Mouse (Mus musculus): ENCODE measurements at regions not wholly inside any gene's neighbourhood (a gene's known extent, or its start where the extent isn't known, plus 50 kb on each side); places are given as distances from the start of the nearest gene placed in this dataset.

DNA sequence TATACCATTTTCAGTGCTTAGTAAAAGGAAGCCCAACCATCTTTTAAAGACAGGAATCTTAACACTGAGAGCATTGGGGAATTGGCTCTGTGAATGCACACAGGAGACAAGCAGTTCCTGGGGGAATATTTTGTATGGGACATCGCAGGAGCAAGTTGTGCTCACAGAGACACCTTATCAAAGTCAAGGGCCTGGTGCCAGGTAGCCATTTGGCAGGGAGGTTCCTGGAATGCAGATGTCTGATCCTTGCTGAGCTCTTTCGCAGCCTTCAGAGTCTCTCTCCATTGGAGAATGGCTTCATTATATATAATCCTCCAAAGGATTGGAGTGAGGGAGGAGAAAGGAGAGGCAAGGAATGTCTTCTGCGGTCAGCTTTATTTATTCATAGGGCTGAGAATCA lies 62.6 kb upstream of the Dock1 start:
- H3K4me2 ChIP-seq (ENCODE audit: low read depth, low read length, severe bottlenecking), result no peak overlapping the region
- ATAC-seq (replicated peaks; ENCODE audit: low FRiP score) (no peak), DNase-seq (ENCODE audit: low spot score) (no peak)
- H3K27ac ChIP-seq (ENCODE audit: low read depth, low read length), result no peak overlapping the region
- H3K4me3 ChIP-seq (ENCODE audit: low read depth, low read length), result no peak overlapping the region
- no peaks in the 10 kb centered on the region for H3K9me3 ChIP-seq (ENCODE audit: control insufficient read depth, low read length)
- H3K36me3 ChIP-seq (ENCODE audit: control insufficient read depth, insufficient read depth, low read length), result no peaks in the 10 kb centered on the region
- 78% methylated on average over 3 of the region's 3 CpGs for WGBS
- H3K9ac ChIP-seq (ENCODE audit: low read length), result no peak overlapping the region
- H3K27me3 ChIP-seq (ENCODE audit: control insufficient read depth, insufficient read depth, low read length), result no peaks in the 10 kb centered on the region
- no peaks in the 10 kb centered on the region for H3K4me1 ChIP-seq (replicated peaks; ENCODE audit: control insufficient read depth, insufficient read depth, low read length)

DNA sequence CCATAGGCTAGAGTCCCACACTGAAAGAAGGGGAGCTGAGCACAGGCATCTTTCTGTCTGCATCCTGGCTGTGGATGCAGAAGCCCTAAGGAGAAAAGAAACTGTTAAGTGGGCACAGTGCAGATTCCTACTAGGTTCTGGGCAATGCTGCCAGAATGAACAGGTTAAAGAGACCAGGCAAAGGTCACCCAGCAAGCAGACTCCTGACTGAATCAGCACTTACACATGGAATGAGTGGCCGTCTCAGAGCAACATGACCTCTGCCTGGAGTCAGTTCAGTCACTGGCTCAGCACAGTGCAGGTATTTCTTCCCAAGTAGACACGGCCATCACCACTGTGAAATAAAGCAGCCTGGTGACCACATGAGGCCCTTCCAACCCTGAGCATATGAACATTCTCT lies 60.3 kb upstream of the Dock1 start:
- ATAC-seq (replicated peaks; ENCODE audit: low FRiP score), result no peak
- H3K27me3 ChIP-seq (ENCODE audit: control insufficient read depth, insufficient read depth, low read length), result no peaks in the 10 kb centered on the region
- no peak overlapping the region for H3K4me3 ChIP-seq (ENCODE audit: low read depth, low read length)
- no peak for DNase-seq (ENCODE audit: low spot score)
- H3K27ac ChIP-seq (ENCODE audit: low read depth, low read length), result no peak overlapping the region
- no peaks in the 10 kb centered on the region for H3K9me3 ChIP-seq (ENCODE audit: control insufficient read depth, low read length)
- WGBS, result 70% methylated on average over 2 of the region's 2 CpGs
- no peaks in the 10 kb centered on the region for H3K4me1 ChIP-seq (replicated peaks; ENCODE audit: control insufficient read depth, insufficient read depth, low read length)
- no peaks in the 10 kb centered on the region for H3K36me3 ChIP-seq (ENCODE audit: control insufficient read depth, insufficient read depth, low read length)
- H3K9ac ChIP-seq (ENCODE audit: low read length), result no peak overlapping the region
- no peak overlapping the region for H3K4me2 ChIP-seq (ENCODE audit: low read depth, low read length, severe bottlenecking)

DNA sequence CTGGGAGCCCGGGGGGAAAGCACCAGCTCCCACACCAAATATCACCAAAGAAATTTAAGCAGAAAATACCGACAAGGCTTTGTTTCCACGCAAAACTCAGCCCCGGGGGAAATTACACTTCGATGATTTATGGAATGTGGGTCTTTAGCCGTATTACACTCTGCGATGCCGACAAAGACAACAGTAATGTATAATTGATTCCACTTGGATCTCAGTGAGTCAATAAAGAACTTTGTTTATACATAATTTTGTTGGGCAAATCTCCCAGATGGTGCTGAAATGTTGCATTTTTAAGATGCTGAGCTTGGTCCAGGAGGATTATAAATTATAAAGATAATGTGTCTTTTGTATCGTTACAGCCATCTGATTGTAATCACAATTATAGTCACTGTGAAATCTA lies 59.1 kb upstream of the Dock1 start:
- H3K4me2 ChIP-seq (ENCODE audit: low read depth, low read length, severe bottlenecking), result no peak overlapping the region
- no peak for DNase-seq (ENCODE audit: low spot score)
- WGBS, result 87% methylated on average over 9 of the region's 9 CpGs

DNA sequence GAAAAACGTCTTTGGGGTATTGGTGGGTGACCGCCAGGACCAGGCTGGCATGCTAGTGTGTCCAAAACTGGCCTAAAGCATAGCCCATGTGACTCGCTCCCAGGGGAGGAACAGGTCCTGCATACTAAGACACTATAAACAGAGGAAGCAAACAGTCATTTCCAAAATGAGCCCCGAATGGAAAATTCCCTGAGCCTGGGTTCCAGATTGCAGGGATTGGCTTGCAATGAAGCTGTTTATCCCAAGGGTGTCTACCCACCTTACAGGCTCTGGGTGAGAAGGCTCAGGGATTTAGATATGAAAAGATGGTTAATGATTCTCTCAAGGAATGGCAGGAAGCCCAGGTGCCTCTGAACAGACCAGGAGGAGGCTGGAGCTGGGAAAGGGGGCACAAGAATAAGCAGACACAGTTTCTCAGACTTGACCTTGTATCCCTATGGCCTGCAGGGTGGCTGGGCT lies 58.2 kb upstream of the Dock1 start:
- no peaks in the 10 kb centered on the region for H3K27me3 ChIP-seq (ENCODE audit: control insufficient read depth, insufficient read depth, low read length)
- no peaks in the 10 kb centered on the region for H3K9me3 ChIP-seq (ENCODE audit: control insufficient read depth, low read length)
- H3K4me2 ChIP-seq (ENCODE audit: low read depth, low read length, severe bottlenecking), result no peak overlapping the region
- no peak overlapping the region for H3K4me3 ChIP-seq (ENCODE audit: low read depth, low read length)
- H3K9ac ChIP-seq (ENCODE audit: low read length), result no peak overlapping the region
- no peaks in the 10 kb centered on the region for H3K4me1 ChIP-seq (replicated peaks; ENCODE audit: control insufficient read depth, insufficient read depth, low read length)
- no peak overlapping the region for H3K27ac ChIP-seq (ENCODE audit: low read depth, low read length)
- H3K36me3 ChIP-seq (ENCODE audit: control insufficient read depth, insufficient read depth, low read length), result no peaks in the 10 kb centered on the region
- WGBS, result 87% methylated on average over 4 of the region's 4 CpGs
- no peak for ATAC-seq (replicated peaks; ENCODE audit: low FRiP score)
- DNase-seq (ENCODE audit: low spot score), result no peak

More for the DNA sequence above, 59.1 kb upstream of the Dock1 start:
- Histone ChIP-seq H3K27me3 (ENCODE audit: control insufficient read depth, insufficient read depth, low read length) (no peaks in the 10 kb centered on the region), H3K9ac (ENCODE audit: low read length) (no peak overlapping the region), H3K4me3 (ENCODE audit: low read depth, low read length) (no peak overlapping the region), H3K9me3 (ENCODE audit: control insufficient read depth, low read length) (no peaks in the 10 kb centered on the region), H3K27ac (ENCODE audit: low read depth, low read length) (no peak overlapping the region), H3K4me1 (replicated peaks; ENCODE audit: control insufficient read depth, insufficient read depth, low read length) (no peaks in the 10 kb centered on the region), H3K36me3 (ENCODE audit: control insufficient read depth, insufficient read depth, low read length) (no peaks in the 10 kb centered on the region)
- ATAC-seq (replicated peaks; ENCODE audit: low FRiP score), result no peak

DNA sequence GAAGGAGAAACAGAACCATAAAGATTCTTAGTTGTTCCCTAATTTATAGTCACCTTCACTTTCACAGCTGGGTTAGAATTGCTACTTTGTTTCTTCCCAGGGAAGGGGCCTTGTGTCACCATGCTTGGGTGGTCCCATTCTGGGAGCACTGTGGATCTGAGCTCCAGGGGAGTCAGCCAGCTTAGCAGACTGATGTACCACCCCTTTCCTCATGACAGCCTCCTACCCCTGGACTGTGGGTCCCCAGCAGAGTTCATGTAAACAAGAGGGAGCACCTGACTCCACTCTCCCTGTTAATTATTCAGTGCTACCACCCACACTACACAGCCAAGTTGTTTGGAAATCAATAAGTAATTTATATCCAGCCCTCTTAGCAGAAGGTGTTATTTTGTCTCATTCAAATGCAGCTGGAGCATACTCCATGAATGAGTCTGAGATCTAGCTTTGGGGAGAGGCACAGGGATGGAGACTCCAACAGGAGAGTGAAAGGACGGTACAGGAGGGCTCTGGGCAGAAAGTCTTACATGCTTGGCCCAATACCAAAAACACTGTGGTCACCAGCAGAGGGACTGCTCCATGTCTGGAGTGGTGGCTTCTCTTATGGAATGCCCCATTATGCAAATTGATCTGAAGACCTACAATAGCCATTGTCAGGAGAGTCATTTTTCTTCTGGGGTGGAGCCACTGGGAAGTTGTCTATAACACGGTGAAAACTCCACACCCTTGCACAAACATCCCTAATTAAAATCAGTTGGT lies 51.1 kb upstream of the Dock1 start:
- Histone ChIP-seq H3K27ac (ENCODE audit: low read depth, low read length) (no peak overlapping the region), H3K9me3 (ENCODE audit: control insufficient read depth, low read length) (no peaks in the 10 kb centered on the region), H3K9ac (ENCODE audit: low read length) (no peak overlapping the region), H3K36me3 (ENCODE audit: control insufficient read depth, insufficient read depth, low read length) (no peaks in the 10 kb centered on the region), H3K4me3 (ENCODE audit: low read depth, low read length) (no peak overlapping the region), H3K4me2 (ENCODE audit: low read depth, low read length, severe bottlenecking) (no peak overlapping the region), H3K27me3 (ENCODE audit: control insufficient read depth, insufficient read depth, low read length) (no peaks in the 10 kb centered on the region), H3K4me1 (replicated peaks; ENCODE audit: control insufficient read depth, insufficient read depth, low read length) (no peaks in the 10 kb centered on the region)
- whole genome bisulfite sequencing, result 34% methylated on average over 2 of the region's 2 CpGs
- ATAC-seq (replicated peaks; ENCODE audit: low FRiP score) (no peak), DNase-seq (ENCODE audit: low spot score) (no peak)

DNA sequence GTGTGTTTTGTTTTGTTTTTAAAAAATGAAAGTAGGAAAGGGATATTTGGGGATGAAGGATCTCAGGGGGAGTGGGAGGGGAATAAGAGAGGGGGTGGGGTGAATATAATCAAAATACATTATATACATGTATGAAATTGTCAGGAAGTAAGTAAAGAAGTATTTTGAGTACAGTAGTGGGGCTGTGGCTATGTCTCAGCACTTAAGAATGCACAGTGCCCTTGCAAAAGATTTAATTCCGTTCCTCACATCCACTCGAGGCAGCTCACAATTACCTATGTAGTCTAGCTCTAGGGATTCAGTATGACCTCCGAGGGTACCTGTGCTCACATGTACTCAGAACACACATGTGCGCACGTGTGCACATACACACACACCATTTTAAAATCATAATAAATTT lies 50.4 kb upstream of the Dock1 start:
- Histone ChIP-seq H3K4me1 (replicated peaks; ENCODE audit: control insufficient read depth, insufficient read depth, low read length) (no peaks in the 10 kb centered on the region), H3K27ac (ENCODE audit: low read depth, low read length) (no peak overlapping the region), H3K9me3 (ENCODE audit: control insufficient read depth, low read length) (no peaks in the 10 kb centered on the region), H3K36me3 (ENCODE audit: control insufficient read depth, insufficient read depth, low read length) (no peaks in the 10 kb centered on the region), H3K9ac (ENCODE audit: low read length) (no peak overlapping the region), H3K27me3 (ENCODE audit: control insufficient read depth, insufficient read depth, low read length) (no peaks in the 10 kb centered on the region), H3K4me2 (ENCODE audit: low read depth, low read length, severe bottlenecking) (no peak overlapping the region), H3K4me3 (ENCODE audit: low read depth, low read length) (no peak overlapping the region)
- no peak for DNase-seq (ENCODE audit: low spot score)
- no peak for ATAC-seq (replicated peaks; ENCODE audit: low FRiP score)
- WGBS, result 82% methylated on average over 5 of the region's 5 CpGs

Measured in forebrain, embryonic 11.5 days (tissue).